Mouse (Mus musculus) bone marrow, adult 2 months (tissue): ENCODE measurements around the gene Rad50.

ENCODE experiments used
- CTCF ChIP-seq: fragments of 200-500 bp; IDR thresholded peaks from 2 replicates; pipeline ENCODE4 v1.5.1; 2011; ENCODE audit warnings: low read length, control low read depth; ENCODE audit not compliant: control insufficient read depth, insufficient read depth
- POLR2A ChIP-seq: fragments of 200-500 bp; IDR thresholded peaks from 2 replicates; pipeline ENCODE4 v1.6.1; 2011; ENCODE audit warnings: low read depth, mild to moderate bottlenecking, control low read depth, low read length, borderline replicate concordance; ENCODE audit not compliant: control insufficient read depth

GRCm38 (mm10) chr11:53651441-53651840 lies 55.7 kb downstream of the Rad50 start:
- TF ChIP-seq CTCF (no peak), POLR2A (no peak)
